Comparison of ENCODE assay signal across 19 mouse cellular contexts in genomic region chr6:73209598-73209997, GRCm38 (mm10). TPM values are rescaled to one million over a fixed set of nuclear protein-coding genes. Genes with fewer than 3 reads are reported as not detected.
DNase-seq lines count a peak whose midpoint lies in the region; ATAC-seq and TF ChIP-seq lines count a peak whose summit lies in the region.
"Had no signal": no experiment of that assay in that cellular context is flagged by ENCODE, and none has a peak within 500 bp of the region (broad histone marks: within the 10 kb centered on the region; RNA-seq: fewer than 3 reads in every experiment).

No protein-coding gene starts in this region.

- peak; percentile 68 for DNase-seq in heart, adult 11 months
- DNase-seq in heart, adult 8-10 months (ENCODE audit: low spot score): no peak
- no peak for DNase-seq in kidney, adult 9 months
- DNase-seq: adrenal gland, adult 2 months; adrenal gland, postnatal 10 days; adrenal gland, postnatal 25 days; cerebellum, adult 11-12 months; cerebellum, adult 2 months; cerebellum, adult 9-10 months; cerebellum, postnatal 10 days; cerebellum, postnatal 25 days had no signal

- ATAC-seq in granulocyte monocyte progenitor cell, adult 5-6 weeks (replicated peaks; ENCODE audit: poor library complexity, severe bottlenecking): no peak
- ATAC-seq: forebrain, embryonic 13.5 days; forebrain, embryonic 15.5 days had no signal

- no peak for TF ChIP-seq POLR2A in bone marrow macrophage, adult 2 months (IDR thresholded peaks at IDR 0.05; ENCODE audit: borderline replicate concordance, low read depth, low read length)

- H3K36me3 ChIP-seq in macrophage (ENCODE audit: inconsistent target): no peaks in the 10 kb centered on the region
- H3K36me3 ChIP-seq: embryonic facial prominence, embryonic 10.5 days; embryonic facial prominence, embryonic 12.5 days; forebrain, embryonic 15.5 days had no signal

- H3K4me3 ChIP-seq in bone marrow macrophage, adult 2 months (ENCODE audit: insufficient read depth, low read length): no peak overlapping the region
- no peak overlapping the region for H3K4me3 ChIP-seq in macrophage (ENCODE audit: inconsistent target)
- H3K4me3 ChIP-seq: embryonic facial prominence, embryonic 10.5 days; embryonic facial prominence, embryonic 12.5 days; forebrain, embryonic 13.5 days; forebrain, embryonic 15.5 days had no signal

- 97% methylated on average over 6 of the region's 6 CpGs for WGBS in macrophage (ENCODE audit: missing documents)

- peak overlapping the region; percentile 70 for H3K27ac ChIP-seq in bone marrow macrophage, adult 2 months (ENCODE audit: insufficient read depth, low read depth, low read length)
- peak overlapping the region; percentile 91 for H3K27ac ChIP-seq in macrophage
- H3K27ac ChIP-seq: embryonic facial prominence, embryonic 10.5 days; embryonic facial prominence, embryonic 12.5 days; forebrain, embryonic 13.5 days; forebrain, embryonic 15.5 days had no signal

- peaks cover 25% of the 10 kb centered on the region for H3K4me1 ChIP-seq in bone marrow macrophage, adult 2 months (ENCODE audit: control insufficient read depth, insufficient read depth, low read length)
- H3K4me1 ChIP-seq: embryonic facial prominence, embryonic 10.5 days; embryonic facial prominence, embryonic 12.5 days; forebrain, embryonic 13.5 days; forebrain, embryonic 15.5 days had no signal

- no peaks in the 10 kb centered on the region for H3K79me2 ChIP-seq in macrophage (ENCODE audit: inconsistent target)

- no peak for TF ChIP-seq CTCF in bone marrow macrophage, adult 2 months (IDR thresholded peaks at IDR 0.05; ENCODE audit: low read depth, low read length)

RNA-seq across cellular contexts. Expression of gene Dnah6, which starts 11.9 kb away (rescaled TPM):
- under 1 TPM; 0.03 to 0.14 (median 0.08) TPM for total RNA-seq in heart, adult 8-10 months (2022)
- not detected in 2 replicates for polyA plus RNA-seq in bone marrow macrophage, adult 2 months (2012; ENCODE audit: insufficient read depth, insufficient read length, missing spikeins)
- under 1 TPM in 24 of 26 experiments, not detected in 2; 0.06 to 0.31 (median 0.13) TPM for total RNA-seq in macrophage (2018; cell fraction: chromatin; rRNA removed)
- total RNA-seq in macrophage (2018; cell fraction: cytosol; rRNA removed): under 1 TPM in 13 of 26 experiments, not detected in 13; under 0.01 to 0.05 (median 0.03) TPM
- under 1 TPM in 22 of 26 experiments, not detected in 4; 0.05 to 0.33 (median 0.13) TPM for total RNA-seq in macrophage (2018; cell fraction: nucleus; rRNA removed)
- polyA plus RNA-seq in macrophage (2018): not detected in 3 replicates
- total RNA-seq in granulocyte monocyte progenitor cell, adult 5-6 weeks (2014; fragmentation: Nextera tagmentation): not detected in 2 replicates
- not detected in 2 replicates for total RNA-seq in granulocyte monocyte progenitor cell, adult 5-6 weeks (2017)
- total RNA-seq: MEL had no signal

RNA-seq across cellular contexts. Expression of gene Suclg1, which starts 38.6 kb away (rescaled TPM):
- total RNA-seq in heart, adult 8-10 months (2022): 100 to 1,000 TPM; 478 to 547 (median 493) TPM
- polyA plus RNA-seq in bone marrow macrophage, adult 2 months (2012; ENCODE audit: insufficient read depth, insufficient read length, missing spikeins): 56.4 and 64.4 TPM in 2 replicates
- total RNA-seq in macrophage (2018; cell fraction: chromatin; rRNA removed): 10 to 100 TPM in 17 of 26 experiments, 1 to 10 TPM in 9; 2.9 to 29.4 (median 13.3) TPM
- 10 to 100 TPM; 36.9 to 60.1 (median 49.0) TPM for total RNA-seq in macrophage (2018; cell fraction: cytosol; rRNA removed)
- 10 to 100 TPM in 23 of 26 experiments, 1 to 10 TPM in 3; 5.4 to 30.9 (median 15.2) TPM for total RNA-seq in macrophage (2018; cell fraction: nucleus; rRNA removed)
- polyA plus RNA-seq in macrophage (2018): 45.9 to 74.0 TPM (median 51.2 TPM) in 3 replicates
- 118 and 131 TPM in 2 replicates for total RNA-seq in granulocyte monocyte progenitor cell, adult 5-6 weeks (2014; fragmentation: Nextera tagmentation)
- total RNA-seq in granulocyte monocyte progenitor cell, adult 5-6 weeks (2017): 146 and 203 TPM in 2 replicates
